Mouse (Mus musculus) CH12.LX (cell line): ENCODE data around the gene Bid.
A peak's percentile ranks its signal among the peaks of the same experiment; 100 is the strongest.

ENCODE experiments used
- CTCF ChIP-seq, 2 experiments: IDR thresholded peaks in 1 of 2; conservative IDR thresholded peaks in 1 of 2; 2 replicates each; pipeline ENCODE4 v1.5.1; 2011 to 2012; ENCODE audit warnings: low read depth in 2 of 2, low read length in 2 of 2, improper control_type of control experiment in 1 of 2, inconsistent platforms in 1 of 2, mild to moderate bottlenecking in 1 of 2, moderate library complexity in 1 of 2
- EP300 ChIP-seq: IDR thresholded peaks from 2 replicates; pipeline ENCODE4 v1.6.1; 2011; ENCODE audit warnings: low read length, improper control_type of control experiment
- ETS1 ChIP-seq: conservative IDR thresholded peaks from 2 replicates; pipeline ENCODE4 v1.6.1; 2012; ENCODE audit warnings: low read depth, mild to moderate bottlenecking, inconsistent platforms, low read length, improper control_type of control experiment, moderate library complexity
- POLR2A ChIP-seq: IDR thresholded peaks from 2 replicates; pipeline ENCODE4 v1.6.1; 2011; ENCODE audit warnings: low read depth, mild to moderate bottlenecking, improper control_type of control experiment, low read length
- POLR2AphosphoS2 ChIP-seq: IDR thresholded peaks from 2 replicates; pipeline ENCODE4 v1.6.1; 2011; ENCODE audit warnings: low read depth, low read length, improper control_type of control experiment
- SIN3A ChIP-seq: IDR thresholded peaks from 2 replicates; pipeline ENCODE4 v1.6.1; 2012; ENCODE audit warnings: low read length, improper control_type of control experiment, inconsistent platforms
- ZNF384 ChIP-seq: IDR thresholded peaks from 2 replicates; pipeline ENCODE4 v1.6.1; 2012; ENCODE audit warnings: low read depth, low read length, improper control_type of control experiment, inconsistent platforms

GRCm38 (mm10) chr6:120913783-120914182 is 2.9 kb downstream of the Bid start:
- TF ChIP-seq POLR2AphosphoS2: peak; percentile 84; the same call in 1 of the 2 replicates
- peak; percentile 96 for TF ChIP-seq EP300
- peak; percentile 95 for TF ChIP-seq ETS1
- no peak for TF ChIP-seq POLR2A
- TF ChIP-seq ZNF384: peak; percentile 75
- TF ChIP-seq SIN3A: peak; percentile 87
- peak in 1 of 2 experiments; percentile 41; a peak in 2 of 4 replicates for TF ChIP-seq CTCF (conservative IDR thresholded peaks at IDR 0.05 in 1 of 2, IDR thresholded peaks at IDR 0.05 in 1 of 2; ENCODE audit: low read depth in 2 of 2, low read length in 2 of 2)
